Mouse (Mus musculus) limb, embryonic 12.5 days (tissue): ENCODE measurements around the gene Chp1. TPM values are rescaled to one million over a fixed set of nuclear protein-coding genes. Genes with fewer than 3 reads are reported as not detected.
A peak's percentile ranks its signal among the peaks of the same experiment; 100 is the strongest.
"Not testable (repeated sequence)": the region's sequence is repeated elsewhere in the genome, so short reads cannot be mapped to it uniquely, and the experiment has no call there.

ENCODE experiments used
- ATAC-seq: fragments of 200-750 bp; cut with Nextera tagmentation; 2 replicates; pipeline ENCODE4 v1.8.0; 2017; ENCODE audit warnings: low read depth, moderate TSS enrichment; ENCODE audit not compliant: insufficient number of reproducible peaks, insufficient read depth, low FRiP score, low TSS enrichment
- H3K27ac ChIP-seq: fragments of 300-500 bp; sonication (generic); 2 replicates; pipeline ENCODE4 v1.5.1; 2016; ENCODE audit warnings: mild to moderate bottlenecking, moderate library complexity
- H3K27me3 ChIP-seq: fragments of 300-500 bp; sonication (generic); 2 replicates; pipeline ENCODE4 v1.6.1; 2016; ENCODE audit warnings: mild to moderate bottlenecking, moderate library complexity
- H3K36me3 ChIP-seq: fragments of 300-500 bp; sonication (generic); 2 replicates; pipeline ENCODE4 v1.6.1; 2016; ENCODE audit warnings: mild to moderate bottlenecking, moderate library complexity
- H3K4me1 ChIP-seq: fragments of 300-500 bp; sonication (generic); replicated peaks from 2 replicates; pipeline ENCODE4 v1.6.1; 2016
- H3K4me2 ChIP-seq: fragments of 300-500 bp; sonication (generic); 2 replicates; pipeline ENCODE4 v1.6.1; 2016; ENCODE audit warnings: mild to moderate bottlenecking, moderate library complexity
- H3K4me3 ChIP-seq: fragments of 300-500 bp; sonication (generic); replicated peaks from 2 replicates; pipeline ENCODE4 v1.5.1; 2016; ENCODE audit warnings: mild to moderate bottlenecking
- H3K9ac ChIP-seq: fragments of 300-500 bp; sonication (generic); replicated peaks from 2 replicates; pipeline ENCODE4 v1.6.1; 2016; ENCODE audit warnings: mild to moderate bottlenecking, moderate library complexity
- H3K9me3 ChIP-seq: fragments of 300-500 bp; sonication (generic); 2 replicates; pipeline ENCODE4 v1.6.1; 2016; ENCODE audit warnings: mild to moderate bottlenecking, moderate library complexity
- WGBS: fragments of 180-500 bp; shearing (Covaris S2); methylation state at CpG from one replicate; pipeline ENCODE4 v1.1.7; 2016; 5-methylcytosine and 5-hydroxymethylcytosine counted together
- polyA plus RNA-seq: library from polyadenylated mRNA; unstranded; fragments of >200 nt; fragmentation: Nextera tagmentation; extraction: Ambion mirVana; gene quantifications from 2 replicates; pipeline ENCODE4 v1.2.1, GENCODE M21; 2016

The Chp1 gene
- polyA plus RNA-seq, 1 experiment from 2014 or later = 58.5 TPM

- Histone ChIP-seq H3K9me3 (no peaks in the 10 kb centered on the region), H3K36me3 (peaks cover 50% of the 10 kb centered on the region), H3K4me3 (no peak overlapping the region), H3K27ac (no peak overlapping the region), H3K9ac (no peak overlapping the region), H3K27me3 (no peaks in the 10 kb centered on the region), H3K4me2 (no peak overlapping the region), H3K4me1 (peaks cover 11% of the 10 kb centered on the region)
- 91% methylated on average over 8 of the region's 8 CpGs for WGBS
- no peak for ATAC-seq
Observed at GRCm38 (mm10) chr2:119596781-119597330, 49.4 kb downstream of the Chp1 start.

- Histone ChIP-seq H3K27ac (no peak overlapping the region), H3K9me3 (no peaks in the 10 kb centered on the region), H3K4me1 (0 out of 2 replicates have a peak, but pooled peaks cover 4% of the 10 kb centered on the region), H3K27me3 (no peaks in the 10 kb centered on the region), H3K9ac (no peak overlapping the region), H3K4me3 (no peak overlapping the region), H3K4me2 (no peak overlapping the region), H3K36me3 (peaks cover 85% of the 10 kb centered on the region)
- no peak for ATAC-seq
- 86% methylated on average over 4 of the region's 4 CpGs for WGBS
Observed at GRCm38 (mm10) chr2:119601027-119601426, 53.5 kb downstream of the Chp1 start.

- H3K9me3 ChIP-seq, H3K4me1 ChIP-seq, H3K9ac ChIP-seq, H3K27me3 ChIP-seq, H3K4me2 ChIP-seq, H3K4me3 ChIP-seq, H3K27ac ChIP-seq, ATAC-seq: not testable (repeated sequence)
- WGBS = 48% methylated on average over 3 of the region's 3 CpGs
- H3K36me3 ChIP-seq = peaks cover 85% of the 10 kb centered on the region
Observed at GRCm38 (mm10) chr2:119601575-119601974, 54.1 kb downstream of the Chp1 start.

- H3K36me3 ChIP-seq = peaks cover 85% of the 10 kb centered on the region
- ATAC-seq = no peak
Observed at GRCm38 (mm10) chr2:119602488-119602887, 55.0 kb downstream of the Chp1 start.

GRCm38 (mm10) chr2:119603909-119604308 is 56.4 kb downstream of the Chp1 start:
- WGBS = 79% methylated on average over 2 of the region's 2 CpGs
- H3K4me3 ChIP-seq = no peak overlapping the region
- no peaks in the 10 kb centered on the region for H3K4me1 ChIP-seq
- peaks cover 87% of the 10 kb centered on the region for H3K36me3 ChIP-seq
- H3K9me3 ChIP-seq = no peaks in the 10 kb centered on the region
- H3K27me3 ChIP-seq = no peaks in the 10 kb centered on the region
- no peak for ATAC-seq
- no peak overlapping the region for H3K9ac ChIP-seq
- H3K4me2 ChIP-seq = no peak overlapping the region
- no peak overlapping the region for H3K27ac ChIP-seq

More at GRCm38 (mm10) chr2:119602488-119602887, 55.0 kb downstream of the Chp1 start:
- Histone ChIP-seq H3K27ac (no peak overlapping the region), H3K9me3 (no peaks in the 10 kb centered on the region), H3K4me1 (no peaks in the 10 kb centered on the region), H3K9ac (no peak overlapping the region), H3K4me3 (no peak overlapping the region), H3K4me2 (no peak overlapping the region), H3K27me3 (no peaks in the 10 kb centered on the region)
- WGBS = 79% methylated on average over 1 of the region's 1 CpGs

GRCm38 (mm10) chr2:119605361-119605973 is 58.0 kb downstream of the Chp1 start:
- ATAC-seq = no peak
- H3K36me3 ChIP-seq = peaks cover 84% of the 10 kb centered on the region
- WGBS = 88% methylated on average over 6 of the region's 6 CpGs

GRCm38 (mm10) chr2:119607023-119607422 is 59.5 kb downstream of the Chp1 start:
- no peak overlapping the region for H3K4me3 ChIP-seq
- H3K4me1 ChIP-seq = no peaks in the 10 kb centered on the region
- H3K9ac ChIP-seq = no peak overlapping the region
- ATAC-seq = no peak
- peaks cover 88% of the 10 kb centered on the region for H3K36me3 ChIP-seq
- H3K4me2 ChIP-seq = no peak overlapping the region
- no peaks in the 10 kb centered on the region for H3K9me3 ChIP-seq
- no peaks in the 10 kb centered on the region for H3K27me3 ChIP-seq
- no peak overlapping the region for H3K27ac ChIP-seq
- WGBS = 95% methylated on average over 4 of the region's 4 CpGs

More at GRCm38 (mm10) chr2:119605361-119605973, 58.0 kb downstream of the Chp1 start:
- no peak overlapping the region for H3K27ac ChIP-seq
- H3K4me1 ChIP-seq = no peaks in the 10 kb centered on the region
- H3K4me2 ChIP-seq = no peak overlapping the region
- H3K9me3 ChIP-seq = no peaks in the 10 kb centered on the region
- H3K9ac ChIP-seq = no peak overlapping the region
- no peak overlapping the region for H3K4me3 ChIP-seq
- H3K27me3 ChIP-seq = no peaks in the 10 kb centered on the region

GRCm38 (mm10) chr2:119617841-119618198 is 70.3 kb downstream of the Chp1 start:
- peak overlapping the region; percentile 64 for H3K27ac ChIP-seq
- peak overlapping the region; percentile 76 for H3K4me3 ChIP-seq
- H3K36me3 ChIP-seq = 0 out of 2 replicates have a peak, but pooled peaks cover 3% of the 10 kb centered on the region
- H3K4me1 ChIP-seq = peaks cover 25% of the 10 kb centered on the region
- no peaks in the 10 kb centered on the region for H3K9me3 ChIP-seq
- WGBS = under 1% methylated on average over 13 of the region's 13 CpGs
- H3K27me3 ChIP-seq = no peaks in the 10 kb centered on the region
- H3K9ac ChIP-seq = peak overlapping the region; percentile 75
- H3K4me2 ChIP-seq = peak overlapping the region; percentile 79
- no peak; the same call in 1 of the 2 replicates for ATAC-seq

GRCm38 (mm10) chr2:119618199-119618982 is 70.9 kb downstream of the Chp1 start, which contains the start of the genes Nusap1 and Oip5:
Gene Nusap1 (plus strand): TSS chr2:119618298.
Gene Oip5 (minus strand): TSS chr2:119618469.
- peak; percentile 99 for ATAC-seq
- Histone ChIP-seq H3K9me3 (no peaks in the 10 kb centered on the region), H3K27me3 (no peaks in the 10 kb centered on the region), H3K4me3 (peak within 1 kb of the TSS; percentile 76), H3K9ac (peak within 1 kb of the TSS; percentile 75), H3K4me1 (peaks cover 25% of the 10 kb centered on the region), H3K4me2 (peak within 1 kb of the TSS; percentile 79), H3K27ac (peak within 1 kb of the TSS; percentile 78), H3K36me3 (peaks cover 7% of the 10 kb centered on the region)
- under 1% methylated on average over 55 of the region's 55 CpGs for WGBS

- Histone ChIP-seq H3K27ac (peak overlapping the region; percentile 78), H3K4me2 (peak overlapping the region; percentile 72), H3K36me3 (peaks cover 13% of the 10 kb centered on the region), H3K9ac (peak overlapping the region; percentile 60), H3K4me3 (peak overlapping the region; percentile 76), H3K4me1 (peaks cover 25% of the 10 kb centered on the region)
- not testable (repeated sequence) for ATAC-seq, H3K9me3 ChIP-seq, H3K27me3 ChIP-seq
- WGBS = 20% methylated on average over 6 of the region's 6 CpGs
Observed at GRCm38 (mm10) chr2:119619002-119619401, 71.5 kb downstream of the Chp1 start.

GRCm38 (mm10) chr2:119621302-119621701 is 73.8 kb downstream of the Chp1 start:
- peak overlapping the region; percentile 17; the same call in 1 of the 2 replicates for H3K4me2 ChIP-seq
- H3K9ac ChIP-seq = no peak overlapping the region
- no peaks in the 10 kb centered on the region for H3K9me3 ChIP-seq
- no peaks in the 10 kb centered on the region for H3K27me3 ChIP-seq
- peaks cover 32% of the 10 kb centered on the region for H3K36me3 ChIP-seq
- peaks cover 25% of the 10 kb centered on the region for H3K4me1 ChIP-seq
- H3K4me3 ChIP-seq = no peak overlapping the region
- 94% methylated on average over 2 of the region's 2 CpGs for WGBS
- no peak for ATAC-seq
- H3K27ac ChIP-seq = no peak overlapping the region
